Mouse (Mus musculus): Measurements from ENCODE around the gene Nav1. TPM values are rescaled to one million over a fixed set of nuclear protein-coding genes. Genes with fewer than 3 reads are reported as not detected.

The Nav1 gene
- total and polyA plus RNA-seq, 2 experiments from 2014 or later: 46.5 to 99.1 TPM

GRCm38 (mm10) chr1:135603121-135603870 lies 3.8 kb downstream of the Nav1 start:
- no peak overlapping the region for H3K27ac ChIP-seq (ENCODE audit: low read depth, low read length)
- WGBS: 49% methylated on average over 11 of the region's 11 CpGs
- H3K27me3 ChIP-seq (ENCODE audit: insufficient read depth, low read length): no peaks in the 10 kb centered on the region
- H3K9me3 ChIP-seq (ENCODE audit: low read length): no peaks in the 10 kb centered on the region
- no peak overlapping the region for H3K4me3 ChIP-seq (ENCODE audit: low read depth, low read length)
- ATAC-seq (ENCODE audit: low FRiP score): peak; percentile 55; the same call in 1 of the 2 replicates
- TF ChIP-seq CTCF (IDR thresholded peaks at IDR 0.05): no peak
- H3K9ac ChIP-seq (replicated peaks; ENCODE audit: low read length, poor library complexity, severe bottlenecking): no peak overlapping the region
- no peak for DNase-seq (ENCODE audit: low spot score)
- H3K4me1 ChIP-seq (ENCODE audit: insufficient read depth, low read length): peaks cover 5% of the 10 kb centered on the region; the same call in 1 of the 2 replicates
- no peaks in the 10 kb centered on the region for H3K36me3 ChIP-seq (ENCODE audit: insufficient read depth, low read length)
- no peak overlapping the region for H3K4me2 ChIP-seq (ENCODE audit: low read depth, low read length, poor library complexity, severe bottlenecking)

- no peak for TF ChIP-seq CTCF (IDR thresholded peaks at IDR 0.05)
- Histone ChIP-seq H3K4me2 (ENCODE audit: low read depth, low read length, poor library complexity, severe bottlenecking) (no peak overlapping the region), H3K27me3 (ENCODE audit: insufficient read depth, low read length) (no peaks in the 10 kb centered on the region), H3K36me3 (ENCODE audit: insufficient read depth, low read length) (no peaks in the 10 kb centered on the region), H3K27ac (ENCODE audit: low read depth, low read length) (no peak overlapping the region), H3K4me3 (ENCODE audit: low read depth, low read length) (no peak overlapping the region), H3K4me1 (ENCODE audit: insufficient read depth, low read length) (peaks cover 5% of the 10 kb centered on the region; the same call in 1 of the 2 replicates), H3K9ac (replicated peaks; ENCODE audit: low read length, poor library complexity, severe bottlenecking) (no peak overlapping the region), H3K9me3 (ENCODE audit: low read length) (no peaks in the 10 kb centered on the region)
- 45% methylated on average over 15 of the region's 15 CpGs for WGBS
- DNase-seq (ENCODE audit: low spot score) (no peak), ATAC-seq (ENCODE audit: low FRiP score) (no peak)
Measured at GRCm38 (mm10) chr1:135600023-135601005, 6.8 kb downstream of the Nav1 start.

- H3K9me3 ChIP-seq (ENCODE audit: low read length): no peaks in the 10 kb centered on the region
- no peak overlapping the region for H3K9ac ChIP-seq (replicated peaks; ENCODE audit: low read length, poor library complexity, severe bottlenecking)
- ATAC-seq (ENCODE audit: low FRiP score) (no peak), DNase-seq (ENCODE audit: low spot score) (no peak)
- no peak overlapping the region for H3K4me3 ChIP-seq (ENCODE audit: low read depth, low read length)
- H3K4me2 ChIP-seq (ENCODE audit: low read depth, low read length, poor library complexity, severe bottlenecking): no peak overlapping the region
- no peaks in the 10 kb centered on the region for H3K27me3 ChIP-seq (ENCODE audit: insufficient read depth, low read length)
- H3K27ac ChIP-seq (ENCODE audit: low read depth, low read length): no peak overlapping the region
- 74% methylated on average over 8 of the region's 8 CpGs for WGBS
- no peaks in the 10 kb centered on the region for H3K36me3 ChIP-seq (ENCODE audit: insufficient read depth, low read length)
- peaks cover 5% of the 10 kb centered on the region; the same call in 1 of the 2 replicates for H3K4me1 ChIP-seq (ENCODE audit: insufficient read depth, low read length)
- no peak for TF ChIP-seq CTCF (IDR thresholded peaks at IDR 0.05)
Measured at GRCm38 (mm10) chr1:135598251-135598879, 8.7 kb downstream of the Nav1 start.

- WGBS: 40% methylated on average over 9 of the region's 9 CpGs
- TF ChIP-seq CTCF (IDR thresholded peaks at IDR 0.05): no peak
- Histone ChIP-seq H3K27me3 (ENCODE audit: insufficient read depth, low read length) (no peaks in the 10 kb centered on the region), H3K4me2 (ENCODE audit: low read depth, low read length, poor library complexity, severe bottlenecking) (no peak overlapping the region), H3K36me3 (ENCODE audit: insufficient read depth, low read length) (no peaks in the 10 kb centered on the region), H3K4me1 (ENCODE audit: insufficient read depth, low read length) (no peaks in the 10 kb centered on the region; the same call in 1 of the 2 replicates), H3K9ac (replicated peaks; ENCODE audit: low read length, poor library complexity, severe bottlenecking) (no peak overlapping the region), H3K4me3 (ENCODE audit: low read depth, low read length) (no peak overlapping the region), H3K9me3 (ENCODE audit: low read length) (no peaks in the 10 kb centered on the region), H3K27ac (ENCODE audit: low read depth, low read length) (no peak overlapping the region)
- ATAC-seq (ENCODE audit: low FRiP score): no peak
- no peak for DNase-seq (ENCODE audit: low spot score)
Measured at GRCm38 (mm10) chr1:135594279-135594903, 12.7 kb downstream of the Nav1 start.

GRCm38 (mm10) chr1:135593560-135594278 lies 13.4 kb downstream of the Nav1 start:
- ATAC-seq (ENCODE audit: low FRiP score): no peak

More at GRCm38 (mm10) chr1:135593560-135594278, 13.4 kb downstream of the Nav1 start:
- peak; percentile 65 for DNase-seq (ENCODE audit: low spot score)
- Histone ChIP-seq H3K4me1 (ENCODE audit: insufficient read depth, low read length) (no peaks in the 10 kb centered on the region), H3K36me3 (ENCODE audit: insufficient read depth, low read length) (no peaks in the 10 kb centered on the region), H3K9me3 (ENCODE audit: low read length) (no peaks in the 10 kb centered on the region), H3K27me3 (ENCODE audit: insufficient read depth, low read length) (no peaks in the 10 kb centered on the region), H3K9ac (replicated peaks; ENCODE audit: low read length, poor library complexity, severe bottlenecking) (no peak overlapping the region), H3K27ac (ENCODE audit: low read depth, low read length) (peak overlapping the region; percentile 18; the same call in 1 of the 2 replicates), H3K4me2 (ENCODE audit: low read depth, low read length, poor library complexity, severe bottlenecking) (no peak overlapping the region), H3K4me3 (ENCODE audit: low read depth, low read length) (no peak overlapping the region)
- WGBS: 67% methylated on average over 6 of the region's 6 CpGs
- TF ChIP-seq CTCF (IDR thresholded peaks at IDR 0.05): no peak

All from midbrain, postnatal 0 days (tissue).